Mouse (Mus musculus): ENCODE measurements around the gene Sult6b2. TPM values are rescaled to one million over a fixed set of nuclear protein-coding genes. Genes with fewer than 3 reads are reported as not detected.

Sult6b2 gene
- polyA plus RNA-seq, 1 experiment from 2014 or later = 0.25 TPM

GRCm38 (mm10) chr6:142801687-142802086, 2.6 kb downstream of the Sult6b2 start:
- no peak for ATAC-seq
- no peaks in the 10 kb centered on the region for H3K4me1 ChIP-seq (ENCODE audit: control insufficient read depth, insufficient read depth, low read length)
- no peak overlapping the region for H3K9ac ChIP-seq (ENCODE audit: low read depth, low read length)
- no peaks in the 10 kb centered on the region for H3K36me3 ChIP-seq (ENCODE audit: control insufficient read depth, insufficient read depth, low read length)
- no peaks in the 10 kb centered on the region for H3K9me3 ChIP-seq (replicated peaks; ENCODE audit: control insufficient read depth, low read length, poor library complexity, severe bottlenecking)
- WGBS = 75% methylated on average over 5 of the region's 5 CpGs
- H3K27me3 ChIP-seq (ENCODE audit: control insufficient read depth, insufficient read depth, low read depth, low read length) = no peaks in the 10 kb centered on the region
- no peak overlapping the region for H3K4me3 ChIP-seq (ENCODE audit: low read depth, low read length)
- H3K27ac ChIP-seq (ENCODE audit: low read length) = no peak overlapping the region
- no peak overlapping the region for H3K4me2 ChIP-seq (ENCODE audit: low read length)

GRCm38 (mm10) chr6:142799704-142800374, 4.5 kb downstream of the Sult6b2 start:
- H3K4me3 ChIP-seq (ENCODE audit: low read depth, low read length) = no peak overlapping the region
- no peaks in the 10 kb centered on the region for H3K4me1 ChIP-seq (ENCODE audit: control insufficient read depth, insufficient read depth, low read length)
- H3K27me3 ChIP-seq (ENCODE audit: control insufficient read depth, insufficient read depth, low read depth, low read length) = no peaks in the 10 kb centered on the region
- ATAC-seq = no peak
- no peak overlapping the region for H3K4me2 ChIP-seq (ENCODE audit: low read length)
- WGBS = 79% methylated on average over 7 of the region's 7 CpGs
- H3K27ac ChIP-seq (ENCODE audit: low read length) = no peak overlapping the region
- no peaks in the 10 kb centered on the region for H3K36me3 ChIP-seq (ENCODE audit: control insufficient read depth, insufficient read depth, low read length)
- H3K9ac ChIP-seq (ENCODE audit: low read depth, low read length) = no peak overlapping the region
- H3K9me3 ChIP-seq (replicated peaks; ENCODE audit: control insufficient read depth, low read length, poor library complexity, severe bottlenecking) = no peaks in the 10 kb centered on the region

DNA sequence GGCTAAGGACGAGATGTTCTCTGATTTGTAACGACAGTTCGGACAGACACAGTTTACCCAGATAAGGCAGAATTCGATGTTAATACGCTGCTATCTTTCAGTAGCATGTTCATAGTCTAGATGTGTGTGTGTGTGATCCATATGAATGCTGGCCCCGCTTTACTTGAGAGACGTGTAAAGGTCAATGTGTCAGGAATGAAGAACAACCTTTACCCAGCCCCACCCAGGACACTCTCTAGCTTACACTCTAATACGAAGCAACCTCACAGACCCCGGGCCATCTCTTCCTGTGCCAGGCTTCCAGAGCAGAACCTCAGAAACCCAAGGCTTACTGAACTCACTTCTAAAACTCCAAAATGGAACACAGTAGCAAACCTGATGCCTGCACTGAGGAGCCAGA, 5.5 kb downstream of the Sult6b2 start:
- no peaks in the 10 kb centered on the region for H3K9me3 ChIP-seq (replicated peaks; ENCODE audit: control insufficient read depth, low read length, poor library complexity, severe bottlenecking)
- H3K27ac ChIP-seq (ENCODE audit: low read length) = no peak overlapping the region
- ATAC-seq = no peak
- H3K4me2 ChIP-seq (ENCODE audit: low read length) = no peak overlapping the region
- no peak overlapping the region for H3K9ac ChIP-seq (ENCODE audit: low read depth, low read length)
- peaks cover under 1% of the 10 kb centered on the region for H3K4me1 ChIP-seq (ENCODE audit: control insufficient read depth, insufficient read depth, low read length)
- 66% methylated on average over 9 of the region's 9 CpGs for whole genome bisulfite sequencing
- H3K36me3 ChIP-seq (ENCODE audit: control insufficient read depth, insufficient read depth, low read length) = no peaks in the 10 kb centered on the region
- no peak overlapping the region for H3K4me3 ChIP-seq (ENCODE audit: low read depth, low read length)
- H3K27me3 ChIP-seq (ENCODE audit: control insufficient read depth, insufficient read depth, low read depth, low read length) = no peaks in the 10 kb centered on the region

- 67% methylated on average over 1 of the region's 1 CpGs for WGBS
- no peak overlapping the region for H3K4me3 ChIP-seq (ENCODE audit: low read depth, low read length)
- H3K4me2 ChIP-seq (ENCODE audit: low read length) = no peak overlapping the region
- no peaks in the 10 kb centered on the region for H3K36me3 ChIP-seq (ENCODE audit: control insufficient read depth, insufficient read depth, low read length)
- ATAC-seq = no peak
- H3K9me3 ChIP-seq (replicated peaks; ENCODE audit: control insufficient read depth, low read length, poor library complexity, severe bottlenecking) = no peaks in the 10 kb centered on the region
- H3K27ac ChIP-seq (ENCODE audit: low read length) = no peak overlapping the region
- H3K4me1 ChIP-seq (ENCODE audit: control insufficient read depth, insufficient read depth, low read length) = peaks cover 8% of the 10 kb centered on the region
- H3K27me3 ChIP-seq (ENCODE audit: control insufficient read depth, insufficient read depth, low read depth, low read length) = no peaks in the 10 kb centered on the region
- H3K9ac ChIP-seq (ENCODE audit: low read depth, low read length) = no peak overlapping the region
Observed at GRCm38 (mm10) chr6:142797996-142798395, 6.3 kb downstream of the Sult6b2 start.

GRCm38 (mm10) chr6:142795655-142796441, 8.5 kb downstream of the Sult6b2 start:
- Histone ChIP-seq H3K4me2 (ENCODE audit: low read length) (no peak overlapping the region), H3K9ac (ENCODE audit: low read depth, low read length) (no peak overlapping the region), H3K36me3 (ENCODE audit: control insufficient read depth, insufficient read depth, low read length) (no peaks in the 10 kb centered on the region), H3K9me3 (replicated peaks; ENCODE audit: control insufficient read depth, low read length, poor library complexity, severe bottlenecking) (no peaks in the 10 kb centered on the region), H3K4me1 (ENCODE audit: control insufficient read depth, insufficient read depth, low read length) (peaks cover 12% of the 10 kb centered on the region), H3K27ac (ENCODE audit: low read length) (no peak overlapping the region), H3K27me3 (ENCODE audit: control insufficient read depth, insufficient read depth, low read depth, low read length) (no peaks in the 10 kb centered on the region), H3K4me3 (ENCODE audit: low read depth, low read length) (no peak overlapping the region)
- 82% methylated on average over 15 of the region's 15 CpGs for WGBS
- ATAC-seq = no peak

DNA sequence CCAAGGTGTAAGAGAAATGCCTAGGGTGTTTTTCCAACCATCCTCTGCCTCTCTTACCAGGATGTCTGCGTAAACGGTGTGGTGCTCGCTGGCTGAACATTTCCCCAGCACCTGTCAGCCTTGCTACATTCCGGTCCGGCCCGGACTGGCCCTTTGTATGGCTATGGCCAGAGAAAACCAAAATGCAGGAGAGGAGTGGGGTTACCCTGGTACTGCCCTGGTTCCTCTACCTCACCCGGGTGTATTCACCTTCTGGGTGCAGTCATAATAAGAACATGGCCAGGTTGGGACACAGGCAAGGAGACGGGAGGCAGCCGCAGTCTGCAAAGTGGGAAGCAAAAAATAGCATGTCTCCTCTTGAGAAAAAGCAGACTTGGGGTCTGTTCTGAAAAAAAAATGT, 9.2 kb downstream of the Sult6b2 start:
- peaks cover 12% of the 10 kb centered on the region for H3K4me1 ChIP-seq (ENCODE audit: control insufficient read depth, insufficient read depth, low read length)
- H3K9ac ChIP-seq (ENCODE audit: low read depth, low read length) = no peak overlapping the region
- H3K9me3 ChIP-seq (replicated peaks; ENCODE audit: control insufficient read depth, low read length, poor library complexity, severe bottlenecking) = no peaks in the 10 kb centered on the region
- H3K27ac ChIP-seq (ENCODE audit: low read length) = no peak overlapping the region
- no peak overlapping the region for H3K4me3 ChIP-seq (ENCODE audit: low read depth, low read length)
- ATAC-seq = no peak
- no peaks in the 10 kb centered on the region for H3K36me3 ChIP-seq (ENCODE audit: control insufficient read depth, insufficient read depth, low read length)
- no peaks in the 10 kb centered on the region for H3K27me3 ChIP-seq (ENCODE audit: control insufficient read depth, insufficient read depth, low read depth, low read length)
- 93% methylated on average over 9 of the region's 9 CpGs for WGBS
- H3K4me2 ChIP-seq (ENCODE audit: low read length) = no peak overlapping the region

DNA sequence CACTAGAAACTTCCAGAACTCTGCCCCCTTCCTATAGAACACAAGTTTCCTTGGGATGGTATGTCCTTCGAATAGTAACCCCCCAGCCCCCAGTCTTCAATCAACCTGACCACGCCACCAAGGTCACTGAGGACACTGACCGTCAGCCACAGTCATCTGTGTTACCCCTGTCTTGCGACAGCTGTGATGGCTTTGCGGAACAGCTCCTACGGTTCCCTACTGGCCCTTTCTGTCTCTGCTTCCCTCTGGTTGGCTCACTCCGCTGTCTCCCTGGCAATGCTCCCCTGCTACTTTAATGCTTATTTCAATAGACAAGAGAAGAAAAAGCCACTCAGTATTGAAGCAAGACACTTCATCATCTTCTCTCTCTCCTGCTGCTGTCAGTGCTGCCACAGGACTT, 10.8 kb downstream of the Sult6b2 start:
- 16% methylated on average over 7 of the region's 7 CpGs for WGBS
- peak overlapping the region; percentile 4 for H3K4me2 ChIP-seq (ENCODE audit: low read length)
- no peak overlapping the region for H3K4me3 ChIP-seq (ENCODE audit: low read depth, low read length)

GRCm38 (mm10) chr6:142792241-142792968, 11.9 kb downstream of the Sult6b2 start:
- Histone ChIP-seq H3K4me3 (ENCODE audit: low read depth, low read length) (no peak overlapping the region), H3K27me3 (ENCODE audit: control insufficient read depth, insufficient read depth, low read depth, low read length) (no peaks in the 10 kb centered on the region), H3K4me2 (ENCODE audit: low read length) (peak overlapping the region; percentile 8; the same call in 1 of the 2 replicates), H3K4me1 (ENCODE audit: control insufficient read depth, insufficient read depth, low read length) (peaks cover 12% of the 10 kb centered on the region), H3K27ac (ENCODE audit: low read length) (no peak overlapping the region), H3K36me3 (ENCODE audit: control insufficient read depth, insufficient read depth, low read length) (no peaks in the 10 kb centered on the region), H3K9me3 (replicated peaks; ENCODE audit: control insufficient read depth, low read length, poor library complexity, severe bottlenecking) (no peaks in the 10 kb centered on the region), H3K9ac (ENCODE audit: low read depth, low read length) (no peak overlapping the region)
- no peak for ATAC-seq
- WGBS = 31% methylated on average over 13 of the region's 13 CpGs

More for the DNA sequence above, 10.8 kb downstream of the Sult6b2 start:
- ATAC-seq = peak; percentile 65
- Histone ChIP-seq H3K27me3 (ENCODE audit: control insufficient read depth, insufficient read depth, low read depth, low read length) (no peaks in the 10 kb centered on the region), H3K9ac (ENCODE audit: low read depth, low read length) (no peak overlapping the region), H3K36me3 (ENCODE audit: control insufficient read depth, insufficient read depth, low read length) (no peaks in the 10 kb centered on the region), H3K9me3 (replicated peaks; ENCODE audit: control insufficient read depth, low read length, poor library complexity, severe bottlenecking) (no peaks in the 10 kb centered on the region), H3K27ac (ENCODE audit: low read length) (no peak overlapping the region), H3K4me1 (ENCODE audit: control insufficient read depth, insufficient read depth, low read length) (peaks cover 12% of the 10 kb centered on the region)

DNA sequence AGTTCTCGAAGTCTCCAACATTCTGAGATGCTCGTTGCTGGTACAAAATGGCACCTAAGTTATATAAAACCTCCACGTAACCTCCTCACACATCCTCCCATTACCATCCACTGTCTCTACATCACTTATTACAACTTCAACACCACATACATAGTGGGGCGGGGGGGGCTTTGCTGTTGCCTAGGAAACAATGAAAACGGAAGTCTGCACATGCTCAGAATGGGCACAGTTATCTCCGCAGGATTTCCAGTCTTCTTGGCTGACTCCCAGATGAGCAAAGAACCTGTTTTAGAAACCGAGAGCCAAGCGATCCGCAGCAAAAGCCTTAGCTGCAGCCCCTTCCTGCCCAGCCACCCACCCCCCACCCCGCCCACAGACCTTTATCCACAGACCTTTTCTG, 14.6 kb downstream of the Sult6b2 start:
- 89% methylated on average over 10 of the region's 10 CpGs for WGBS
- no peak for ATAC-seq
- Histone ChIP-seq H3K27me3 (ENCODE audit: control insufficient read depth, insufficient read depth, low read depth, low read length) (no peaks in the 10 kb centered on the region), H3K4me2 (ENCODE audit: low read length) (no peak overlapping the region), H3K4me1 (ENCODE audit: control insufficient read depth, insufficient read depth, low read length) (peaks cover 12% of the 10 kb centered on the region), H3K36me3 (ENCODE audit: control insufficient read depth, insufficient read depth, low read length) (no peaks in the 10 kb centered on the region), H3K4me3 (ENCODE audit: low read depth, low read length) (no peak overlapping the region), H3K9ac (ENCODE audit: low read depth, low read length) (no peak overlapping the region), H3K27ac (ENCODE audit: low read length) (no peak overlapping the region), H3K9me3 (replicated peaks; ENCODE audit: control insufficient read depth, low read length, poor library complexity, severe bottlenecking) (no peaks in the 10 kb centered on the region)

All from midbrain, embryonic 16.5 days (tissue).